Mouse (Mus musculus) neural tube, embryonic 13.5 days (tissue): ENCODE data around the gene Gm10320. TPM values are rescaled to one million over a fixed set of nuclear protein-coding genes. Genes with fewer than 3 reads are reported as not detected.
A peak's percentile ranks its signal among the peaks of the same experiment; 100 is the strongest.

Experiments
- ATAC-seq: fragments of 200-750 bp; cut with Nextera tagmentation; 2 replicates; pipeline ENCODE4 v1.8.0; 2017; ENCODE audit warnings: low read depth, mild to moderate bottlenecking, moderate TSS enrichment, moderate library complexity
- H3K27ac ChIP-seq: fragments of 300-500 bp; sonication (generic); replicated peaks from 2 replicates; pipeline ENCODE4 v1.5.1; 2015; ENCODE audit warnings: moderate library complexity, mild to moderate bottlenecking, inconsistent platforms
- H3K27me3 ChIP-seq: fragments of 300-500 bp; sonication (generic); 2 replicates; pipeline ENCODE4 v1.6.1; 2015; ENCODE audit warnings: mild to moderate bottlenecking, inconsistent platforms
- H3K36me3 ChIP-seq: fragments of 300-500 bp; sonication (generic); 2 replicates; pipeline ENCODE4 v1.6.1; 2015; ENCODE audit warnings: mild to moderate bottlenecking, inconsistent platforms
- H3K4me1 ChIP-seq: fragments of 300-500 bp; sonication (generic); replicated peaks from 2 replicates; pipeline ENCODE4 v1.6.1; 2015; ENCODE audit warnings: inconsistent platforms
- H3K4me2 ChIP-seq: fragments of 300-500 bp; sonication (generic); 2 replicates; pipeline ENCODE4 v1.6.1; 2015; ENCODE audit warnings: inconsistent platforms, mild to moderate bottlenecking, moderate library complexity
- H3K4me3 ChIP-seq: fragments of 300-500 bp; sonication (generic); 2 replicates; pipeline ENCODE4 v1.5.1; 2015; ENCODE audit warnings: mild to moderate bottlenecking, inconsistent platforms
- H3K9ac ChIP-seq: fragments of 300-500 bp; sonication (generic); 2 replicates; pipeline ENCODE4 v1.6.1; 2015; ENCODE audit warnings: moderate library complexity, mild to moderate bottlenecking, inconsistent platforms
- H3K9me3 ChIP-seq: fragments of 300-500 bp; sonication (generic); 2 replicates; pipeline ENCODE4 v1.6.1; 2016; ENCODE audit warnings: inconsistent platforms
- WGBS: fragments of 180-500 bp; shearing (Covaris S2); methylation state at CpG from one replicate; pipeline ENCODE4 v1.1.7; 2015; 5-methylcytosine and 5-hydroxymethylcytosine counted together
- polyA plus RNA-seq: library from polyadenylated mRNA; unstranded; fragments of >200 nt; fragmentation: Nextera tagmentation; extraction: Ambion mirVana; gene quantifications from 2 replicates; pipeline ENCODE4 v1.2.1, GENCODE M21; 2015

Gene Gm10320
- polyA plus RNA-seq, 1 experiment from 2014 or later = 0.74 TPM

GRCm38 (mm10) chr13:98502236-98502812 is 10.5 kb upstream of the Gm10320 start:
- ATAC-seq = no peak
- H3K36me3 ChIP-seq = no peaks in the 10 kb centered on the region
- H3K9ac ChIP-seq = no peak overlapping the region
- peaks cover 29% of the 10 kb centered on the region for H3K4me1 ChIP-seq
- 2% methylated on average over 16 of the region's 16 CpGs for WGBS
- 0 out of 2 replicates have a peak overlapping the region, but pooled peaks have one; percentile 10 for H3K4me3 ChIP-seq
- peak overlapping the region; percentile 38 for H3K4me2 ChIP-seq
- H3K27ac ChIP-seq = no peak overlapping the region
- H3K9me3 ChIP-seq = no peaks in the 10 kb centered on the region
- peaks cover 98% of the 10 kb centered on the region for H3K27me3 ChIP-seq

GRCm38 (mm10) chr13:98501321-98501720 is 9.5 kb upstream of the Gm10320 start:
- no peaks in the 10 kb centered on the region for H3K9me3 ChIP-seq
- ATAC-seq = no peak
- H3K4me3 ChIP-seq = no peak overlapping the region
- WGBS = 8% methylated on average over 6 of the region's 6 CpGs
- H3K27ac ChIP-seq = no peak overlapping the region
- no peaks in the 10 kb centered on the region for H3K36me3 ChIP-seq
- no peak overlapping the region for H3K4me2 ChIP-seq
- H3K4me1 ChIP-seq = peaks cover 34% of the 10 kb centered on the region
- H3K27me3 ChIP-seq = peaks cover 98% of the 10 kb centered on the region
- H3K9ac ChIP-seq = no peak overlapping the region

GRCm38 (mm10) chr13:98500471-98501125 is 8.8 kb upstream of the Gm10320 start:
- H3K4me1 ChIP-seq = peaks cover 34% of the 10 kb centered on the region
- H3K9me3 ChIP-seq = no peaks in the 10 kb centered on the region
- no peak overlapping the region for H3K4me2 ChIP-seq
- H3K4me3 ChIP-seq = no peak overlapping the region
- peaks cover 95% of the 10 kb centered on the region for H3K27me3 ChIP-seq
- ATAC-seq = no peak
- no peaks in the 10 kb centered on the region for H3K36me3 ChIP-seq
- H3K27ac ChIP-seq = no peak overlapping the region
- WGBS = 21% methylated on average over 13 of the region's 13 CpGs
- no peak overlapping the region for H3K9ac ChIP-seq

- Histone ChIP-seq H3K4me3 (no peak overlapping the region), H3K27me3 (peaks cover 82% of the 10 kb centered on the region)
- 52% methylated on average over 5 of the region's 5 CpGs for WGBS
These were observed 6.8 kb upstream of the Gm10320 start for GRCm38 (mm10) chr13:98498561-98498960.

GRCm38 (mm10) chr13:98498080-98498479 is 6.3 kb upstream of the Gm10320 start:
- Histone ChIP-seq H3K4me3 (no peak overlapping the region), H3K27ac (no peak overlapping the region), H3K36me3 (no peaks in the 10 kb centered on the region), H3K4me1 (peaks cover 14% of the 10 kb centered on the region; the same call in 1 of the 2 replicates), H3K9ac (no peak overlapping the region), H3K4me2 (no peak overlapping the region), H3K9me3 (no peaks in the 10 kb centered on the region), H3K27me3 (peaks cover 80% of the 10 kb centered on the region)
- 75% methylated on average over 11 of the region's 11 CpGs for WGBS
- no peak for ATAC-seq

More at GRCm38 (mm10) chr13:98498561-98498960, 6.8 kb upstream of the Gm10320 start:
- ATAC-seq = no peak
- no peaks in the 10 kb centered on the region for H3K9me3 ChIP-seq
- peaks cover 19% of the 10 kb centered on the region; the same call in 1 of the 2 replicates for H3K4me1 ChIP-seq
- H3K36me3 ChIP-seq = no peaks in the 10 kb centered on the region
- H3K4me2 ChIP-seq = no peak overlapping the region
- H3K9ac ChIP-seq = no peak overlapping the region
- H3K27ac ChIP-seq = no peak overlapping the region

GRCm38 (mm10) chr13:98496917-98497870 is 5.4 kb upstream of the Gm10320 start:
- Histone ChIP-seq H3K27ac (no peak overlapping the region), H3K4me3 (no peak overlapping the region), H3K9me3 (no peaks in the 10 kb centered on the region), H3K4me2 (no peak overlapping the region), H3K9ac (no peak overlapping the region), H3K36me3 (no peaks in the 10 kb centered on the region), H3K27me3 (peaks cover 71% of the 10 kb centered on the region), H3K4me1 (0 out of 2 replicates have a peak, but pooled peaks cover 5% of the 10 kb centered on the region)
- ATAC-seq = no peak
- WGBS = 20% methylated on average over 16 of the region's 16 CpGs

GRCm38 (mm10) chr13:98494492-98495064 is 2.8 kb upstream of the Gm10320 start:
- Histone ChIP-seq H3K36me3 (no peaks in the 10 kb centered on the region), H3K27me3 (peaks cover 45% of the 10 kb centered on the region), H3K4me3 (no peak overlapping the region), H3K4me2 (no peak overlapping the region), H3K4me1 (0 out of 2 replicates have a peak, but pooled peaks cover 4% of the 10 kb centered on the region), H3K27ac (no peak overlapping the region), H3K9ac (no peak overlapping the region), H3K9me3 (no peaks in the 10 kb centered on the region)
- WGBS = 82% methylated on average over 7 of the region's 8 CpGs
- no peak for ATAC-seq

GRCm38 (mm10) chr13:98492569-98493255 is 911 bp upstream of the Gm10320 start:
- 56% methylated on average over 9 of the region's 9 CpGs for WGBS
- H3K4me3 ChIP-seq = no peak overlapping the region

GRCm38 (mm10) chr13:98486726-98487125 is 5.1 kb downstream of the Gm10320 start:
- no peaks in the 10 kb centered on the region for H3K27me3 ChIP-seq
- no peak for ATAC-seq
- no peaks in the 10 kb centered on the region for H3K4me1 ChIP-seq
- WGBS = 91% methylated on average over 6 of the region's 6 CpGs
- H3K9me3 ChIP-seq = no peaks in the 10 kb centered on the region
- no peak overlapping the region for H3K27ac ChIP-seq
- no peaks in the 10 kb centered on the region for H3K36me3 ChIP-seq
- H3K9ac ChIP-seq = no peak overlapping the region
- no peak overlapping the region for H3K4me2 ChIP-seq
- no peak overlapping the region for H3K4me3 ChIP-seq

More at GRCm38 (mm10) chr13:98492569-98493255, 911 bp upstream of the Gm10320 start:
- H3K4me1 ChIP-seq = 0 out of 2 replicates have a peak, but pooled peaks cover 4% of the 10 kb centered on the region
- peaks cover 27% of the 10 kb centered on the region for H3K27me3 ChIP-seq
- H3K4me2 ChIP-seq = no peak overlapping the region
- H3K9me3 ChIP-seq = no peaks in the 10 kb centered on the region
- no peak overlapping the region for H3K9ac ChIP-seq
- H3K27ac ChIP-seq = no peak overlapping the region
- H3K36me3 ChIP-seq = no peaks in the 10 kb centered on the region
- ATAC-seq = no peak

- Histone ChIP-seq H3K27me3 (no peaks in the 10 kb centered on the region), H3K9me3 (no peaks in the 10 kb centered on the region), H3K4me2 (no peak overlapping the region), H3K4me1 (no peaks in the 10 kb centered on the region), H3K27ac (no peak overlapping the region), H3K4me3 (no peak overlapping the region), H3K9ac (no peak overlapping the region), H3K36me3 (no peaks in the 10 kb centered on the region)
- no peak for ATAC-seq
- 80% methylated on average over 3 of the region's 3 CpGs for WGBS
These were observed 5.6 kb downstream of the Gm10320 start for GRCm38 (mm10) chr13:98486161-98486560.

- Histone ChIP-seq H3K4me1 (no peaks in the 10 kb centered on the region), H3K4me2 (no peak overlapping the region), H3K4me3 (no peak overlapping the region), H3K27ac (no peak overlapping the region), H3K9ac (no peak overlapping the region), H3K27me3 (no peaks in the 10 kb centered on the region), H3K9me3 (no peaks in the 10 kb centered on the region), H3K36me3 (no peaks in the 10 kb centered on the region)
- WGBS = 87% methylated on average over 5 of the region's 5 CpGs
- no peak for ATAC-seq
These were observed 6.4 kb downstream of the Gm10320 start for GRCm38 (mm10) chr13:98485440-98485839.
